Mouse (Mus musculus) neural tube, embryonic 13.5 days (tissue): ENCODE results near the gene Rfx5. TPM values are rescaled to one million over a fixed set of nuclear protein-coding genes. Genes with fewer than 3 reads are reported as not detected.
A peak's percentile ranks its signal among the peaks of the same experiment; 100 is the strongest.
"Not testable (repeated sequence)": the region's sequence is repeated elsewhere in the genome, so short reads cannot be mapped to it uniquely, and the experiment has no call there.

ENCODE experiments used
- ATAC-seq: fragments of 200-750 bp; cut with Nextera tagmentation; 2 replicates; pipeline ENCODE4 v1.8.0; 2017; ENCODE audit warnings: low read depth, mild to moderate bottlenecking, moderate TSS enrichment, moderate library complexity
- H3K27ac ChIP-seq: fragments of 300-500 bp; sonication (generic); replicated peaks from 2 replicates; pipeline ENCODE4 v1.5.1; 2015; ENCODE audit warnings: moderate library complexity, mild to moderate bottlenecking, inconsistent platforms
- H3K27me3 ChIP-seq: fragments of 300-500 bp; sonication (generic); 2 replicates; pipeline ENCODE4 v1.6.1; 2015; ENCODE audit warnings: mild to moderate bottlenecking, inconsistent platforms
- H3K36me3 ChIP-seq: fragments of 300-500 bp; sonication (generic); 2 replicates; pipeline ENCODE4 v1.6.1; 2015; ENCODE audit warnings: mild to moderate bottlenecking, inconsistent platforms
- H3K4me1 ChIP-seq: fragments of 300-500 bp; sonication (generic); replicated peaks from 2 replicates; pipeline ENCODE4 v1.6.1; 2015; ENCODE audit warnings: inconsistent platforms
- H3K4me2 ChIP-seq: fragments of 300-500 bp; sonication (generic); 2 replicates; pipeline ENCODE4 v1.6.1; 2015; ENCODE audit warnings: inconsistent platforms, mild to moderate bottlenecking, moderate library complexity
- H3K4me3 ChIP-seq: fragments of 300-500 bp; sonication (generic); 2 replicates; pipeline ENCODE4 v1.5.1; 2015; ENCODE audit warnings: mild to moderate bottlenecking, inconsistent platforms
- H3K9ac ChIP-seq: fragments of 300-500 bp; sonication (generic); 2 replicates; pipeline ENCODE4 v1.6.1; 2015; ENCODE audit warnings: moderate library complexity, mild to moderate bottlenecking, inconsistent platforms
- H3K9me3 ChIP-seq: fragments of 300-500 bp; sonication (generic); 2 replicates; pipeline ENCODE4 v1.6.1; 2016; ENCODE audit warnings: inconsistent platforms
- WGBS: fragments of 180-500 bp; shearing (Covaris S2); methylation state at CpG from one replicate; pipeline ENCODE4 v1.1.7; 2015; 5-methylcytosine and 5-hydroxymethylcytosine counted together
- polyA plus RNA-seq: library from polyadenylated mRNA; unstranded; fragments of >200 nt; fragmentation: Nextera tagmentation; extraction: Ambion mirVana; gene quantifications from 2 replicates; pipeline ENCODE4 v1.2.1, GENCODE M21; 2015

The Rfx5 gene
- polyA plus RNA-seq, 1 experiment from 2014 or later, result 5.5 TPM

- WGBS, result 75% methylated on average over 4 of the region's 4 CpGs
- H3K9me3 ChIP-seq, H3K4me3 ChIP-seq, H3K4me2 ChIP-seq, ATAC-seq, H3K27me3 ChIP-seq, H3K36me3 ChIP-seq, H3K9ac ChIP-seq, H3K27ac ChIP-seq: not testable (repeated sequence)
- H3K4me1 ChIP-seq, result peaks cover 13% of the 10 kb centered on the region
These were observed 24.9 kb upstream of the Rfx5 start for GRCm38 (mm10) chr3:94928979-94929378.

DNA sequence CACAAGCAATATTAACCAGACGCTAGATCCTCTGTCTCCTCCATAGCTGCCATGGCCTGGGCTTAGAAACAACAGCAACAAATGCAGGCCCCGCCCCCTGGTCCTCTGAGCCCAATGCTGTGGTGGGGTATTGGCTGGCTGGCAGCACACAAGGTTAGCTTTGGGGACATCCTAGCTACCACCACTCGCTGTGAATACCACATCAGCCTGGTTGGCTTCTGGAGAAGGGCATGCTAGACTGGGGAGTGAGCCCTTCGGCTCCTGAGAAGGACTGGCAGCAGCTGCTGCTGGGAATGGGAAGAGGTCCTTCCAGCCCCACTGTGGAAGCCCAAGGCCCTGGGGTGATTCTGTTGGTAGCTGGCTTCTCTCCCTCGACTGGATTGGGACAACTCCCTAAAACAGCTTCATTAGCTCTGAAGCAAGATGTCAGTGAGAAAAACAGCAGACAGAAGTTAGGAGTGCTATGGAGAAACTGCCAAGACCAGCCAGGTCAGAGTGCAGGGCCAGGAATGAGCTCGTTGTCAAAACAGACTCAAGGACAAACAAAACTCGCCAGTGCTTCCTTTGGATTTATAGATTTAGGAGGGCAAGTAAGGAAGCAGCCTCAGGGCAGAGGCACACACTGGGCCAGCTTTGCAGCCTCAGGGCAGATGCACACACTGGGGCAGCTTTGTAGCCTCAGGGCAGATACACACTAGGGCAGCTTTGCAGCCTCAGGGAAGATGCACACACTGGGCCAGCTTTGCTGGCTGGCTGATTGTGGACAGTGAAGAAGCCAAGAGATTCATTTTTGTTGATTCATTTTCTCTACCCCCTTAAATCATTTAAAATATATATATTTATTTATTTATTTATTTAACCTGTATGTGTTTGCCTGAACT lies 23.2 kb upstream of the Rfx5 start:
- H3K9me3 ChIP-seq, H3K27ac ChIP-seq, H3K27me3 ChIP-seq, H3K36me3 ChIP-seq, H3K4me3 ChIP-seq, H3K4me2 ChIP-seq, H3K9ac ChIP-seq, ATAC-seq: not testable (repeated sequence)
- H3K4me1 ChIP-seq, result peaks cover 13% of the 10 kb centered on the region
- 45% methylated on average over 7 of the region's 7 CpGs for WGBS

GRCm38 (mm10) chr3:94931427-94932082 lies 22.3 kb upstream of the Rfx5 start:
- not testable (repeated sequence) for H3K27ac ChIP-seq, H3K27me3 ChIP-seq, ATAC-seq, H3K4me2 ChIP-seq, H3K9ac ChIP-seq, H3K9me3 ChIP-seq, H3K4me3 ChIP-seq, H3K36me3 ChIP-seq
- 89% methylated on average over 10 of the region's 10 CpGs for WGBS
- H3K4me1 ChIP-seq, result peaks cover 13% of the 10 kb centered on the region

- not testable (repeated sequence) for H3K27ac ChIP-seq, H3K27me3 ChIP-seq, H3K9ac ChIP-seq, H3K4me3 ChIP-seq, H3K36me3 ChIP-seq, H3K9me3 ChIP-seq, ATAC-seq
- Histone ChIP-seq H3K4me2 (peak overlapping the region; percentile 55; the same call in 1 of the 2 replicates), H3K4me1 (peaks cover 13% of the 10 kb centered on the region)
- WGBS, result 69% methylated on average over 2 of the region's 2 CpGs
These were observed 21.6 kb upstream of the Rfx5 start for GRCm38 (mm10) chr3:94932279-94932678.

GRCm38 (mm10) chr3:94932809-94933564 lies 20.9 kb upstream of the Rfx5 start, which contains the start of gene Selenbp1:
Selenbp1 (plus strand) TSS chr3:94933056.
- H3K27me3 ChIP-seq, result no peaks in the 10 kb centered on the region
- peak within 1 kb of the TSS; percentile 39 for H3K27ac ChIP-seq
- H3K9me3 ChIP-seq, result no peaks in the 10 kb centered on the region
- H3K4me2 ChIP-seq, result peak within 1 kb of the TSS; percentile 55
- H3K36me3 ChIP-seq, result no peaks in the 10 kb centered on the region
- peak; percentile 83 for ATAC-seq
- H3K9ac ChIP-seq, result peak within 1 kb of the TSS; percentile 60
- H3K4me1 ChIP-seq, result peaks cover 13% of the 10 kb centered on the region
- 18% methylated on average over 16 of the region's 16 CpGs for whole genome bisulfite sequencing
- peak within 1 kb of the TSS; percentile 31 for H3K4me3 ChIP-seq

- not testable (repeated sequence) for H3K27me3 ChIP-seq, H3K27ac ChIP-seq, H3K9ac ChIP-seq, H3K36me3 ChIP-seq, H3K4me3 ChIP-seq, ATAC-seq, H3K4me2 ChIP-seq, H3K9me3 ChIP-seq
- peaks cover 13% of the 10 kb centered on the region for H3K4me1 ChIP-seq
- WGBS, result no CpG with 5 or more reads among the region's 2 CpGs
These were observed 20.3 kb upstream of the Rfx5 start for GRCm38 (mm10) chr3:94933604-94934003.

DNA sequence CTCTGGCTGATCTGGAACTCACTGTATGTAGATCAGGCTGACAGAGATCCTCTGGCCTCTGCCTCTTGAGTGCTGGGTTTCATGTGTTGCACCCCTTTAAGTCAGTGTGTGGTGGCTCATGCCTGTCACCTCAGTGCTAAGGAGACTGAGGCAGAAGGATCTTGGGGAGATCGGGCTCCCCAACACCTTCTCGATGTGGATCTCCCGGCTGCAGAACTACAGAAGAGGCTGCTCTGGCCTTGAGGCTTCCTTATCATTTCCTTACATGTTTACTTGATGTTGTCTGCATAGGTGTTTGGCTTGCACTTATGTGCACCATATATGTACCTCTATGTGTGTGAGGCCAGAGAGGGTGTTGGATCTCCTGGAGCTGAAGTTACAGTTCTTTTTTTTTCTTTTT lies 19.3 kb upstream of the Rfx5 start:
- H3K27me3 ChIP-seq, H3K36me3 ChIP-seq, H3K4me2 ChIP-seq, ATAC-seq, H3K9me3 ChIP-seq, H3K9ac ChIP-seq, H3K4me3 ChIP-seq, H3K27ac ChIP-seq: not testable (repeated sequence)
- peaks cover 13% of the 10 kb centered on the region for H3K4me1 ChIP-seq
- WGBS, result 95% methylated on average over 3 of the region's 3 CpGs

- H3K36me3 ChIP-seq, H3K4me3 ChIP-seq, H3K9me3 ChIP-seq, H3K27ac ChIP-seq, H3K9ac ChIP-seq, ATAC-seq, H3K27me3 ChIP-seq, H3K4me2 ChIP-seq: not testable (repeated sequence)
- peaks cover 13% of the 10 kb centered on the region for H3K4me1 ChIP-seq
- WGBS, result 87% methylated on average over 3 of the region's 3 CpGs
These were observed 18.5 kb upstream of the Rfx5 start for GRCm38 (mm10) chr3:94935332-94935731.

DNA sequence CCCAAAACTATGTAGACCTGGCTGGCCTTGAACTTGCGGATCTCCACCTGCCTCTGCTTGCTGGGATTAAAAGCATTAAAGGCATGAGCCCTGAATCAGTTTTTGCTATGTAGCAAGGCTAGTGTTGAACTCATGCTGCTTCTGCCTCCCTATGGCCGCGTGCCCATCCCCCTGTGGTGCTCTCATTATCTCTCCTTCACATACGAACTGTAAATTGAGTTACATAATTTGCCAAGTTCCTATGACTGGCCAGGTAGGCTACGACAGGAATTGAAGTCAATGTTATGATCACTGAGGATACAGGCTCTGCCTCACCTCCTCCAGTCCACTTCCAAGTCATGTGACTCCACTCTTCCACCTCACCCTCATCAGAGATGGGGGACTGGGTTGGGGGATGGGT lies 17.7 kb upstream of the Rfx5 start:
- H3K36me3 ChIP-seq, H3K9me3 ChIP-seq, H3K27ac ChIP-seq, H3K4me3 ChIP-seq, H3K9ac ChIP-seq, ATAC-seq, H3K27me3 ChIP-seq, H3K4me2 ChIP-seq: not testable (repeated sequence)
- H3K4me1 ChIP-seq, result peaks cover 13% of the 10 kb centered on the region
- 89% methylated on average over 5 of the region's 5 CpGs for WGBS

DNA sequence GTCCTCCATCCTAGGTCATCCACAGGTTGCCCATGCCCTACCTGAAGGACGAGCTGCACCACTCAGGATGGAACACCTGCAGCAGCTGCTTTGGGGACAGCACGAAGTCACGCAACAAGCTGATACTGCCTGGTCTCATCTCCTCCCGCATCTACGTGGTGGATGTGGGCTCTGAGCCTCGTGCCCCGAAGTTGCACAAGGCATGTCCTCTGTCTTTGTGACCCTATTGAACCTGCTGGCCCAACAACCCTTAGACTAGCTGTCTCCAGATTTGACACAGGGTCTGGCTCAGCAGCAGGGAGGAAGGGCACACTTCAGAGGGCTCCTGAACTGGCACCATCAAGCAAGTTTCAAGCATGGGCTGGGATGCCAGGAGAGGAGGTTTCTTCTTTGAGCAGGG lies 16.7 kb upstream of the Rfx5 start:
- H3K4me2 ChIP-seq, H3K27me3 ChIP-seq, H3K36me3 ChIP-seq, H3K9ac ChIP-seq, H3K4me3 ChIP-seq, H3K27ac ChIP-seq, ATAC-seq, H3K9me3 ChIP-seq: not testable (repeated sequence)
- peaks cover 11% of the 10 kb centered on the region for H3K4me1 ChIP-seq
- WGBS, result 92% methylated on average over 7 of the region's 7 CpGs

GRCm38 (mm10) chr3:94940033-94940432 lies 13.8 kb upstream of the Rfx5 start:
- H3K9ac ChIP-seq, ATAC-seq, H3K4me1 ChIP-seq, H3K4me2 ChIP-seq, H3K36me3 ChIP-seq, H3K4me3 ChIP-seq, H3K27me3 ChIP-seq, H3K9me3 ChIP-seq, H3K27ac ChIP-seq: not testable (repeated sequence)
- 81% methylated on average over 9 of the region's 9 CpGs for WGBS
